In the genomic region with DNA sequence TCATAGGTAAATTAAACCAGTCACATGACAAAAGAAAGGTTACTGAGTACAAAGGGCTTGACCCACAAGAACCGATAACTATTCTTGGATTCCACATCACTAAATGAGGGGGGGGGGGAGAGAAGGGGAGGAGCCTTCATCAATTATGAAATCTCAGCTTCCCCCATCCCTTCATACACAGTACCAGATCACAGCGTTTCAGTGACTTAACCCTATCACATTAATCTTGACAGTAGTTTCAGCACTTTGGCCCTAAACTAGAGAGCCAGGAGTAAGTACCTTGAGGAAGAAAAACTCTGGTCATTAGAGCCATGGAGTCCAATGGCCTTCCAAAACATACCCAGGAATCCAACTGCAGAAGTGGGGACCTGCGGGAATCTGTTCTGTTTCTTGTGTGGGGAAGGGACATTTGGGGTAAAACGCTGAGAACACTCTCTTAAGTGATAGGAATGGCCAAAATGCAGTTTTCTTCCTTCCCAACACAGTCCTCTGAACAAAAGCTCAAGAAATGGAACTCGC, we compare ENCODE assay signal across 8 mouse cellular contexts. TPM values are rescaled to one million over a fixed set of nuclear protein-coding genes. Genes with fewer than 3 reads are reported as not detected.
A peak's percentile ranks its signal among the peaks of the same experiment; 100 is the strongest.
DNase-seq lines count a peak whose midpoint lies in the region; ATAC-seq and TF ChIP-seq lines count a peak whose summit lies in the region.

No protein-coding gene starts in this region.

- 0% methylated on average over 5 of the region's 5 CpGs for WGBS in kidney, adult 2 months
- WGBS in hindbrain, embryonic 13.5 days = 4% methylated on average over 5 of the region's 5 CpGs
- WGBS in midbrain, embryonic 14.5 days = 2% methylated on average over 5 of the region's 5 CpGs

- H3K36me3 ChIP-seq in kidney, adult 2 months (ENCODE audit: control insufficient read depth, insufficient read depth, low read length) = no peaks in the 10 kb centered on the region; the same call in 1 of the 2 replicates
- peaks cover 18% of the 10 kb centered on the region for H3K36me3 ChIP-seq in hindbrain, embryonic 13.5 days
- H3K36me3 ChIP-seq in midbrain, embryonic 14.5 days (ENCODE audit: control insufficient read depth, insufficient read depth, low read length) = peaks cover 12% of the 10 kb centered on the region

- no peak for TF ChIP-seq POLR2A in kidney, adult 2 months (IDR thresholded peaks at IDR 0.05; ENCODE audit: low read depth, low read length)

- no peak for DNase-seq in kidney, adult 2 months
- no peak for DNase-seq in kidney, postnatal 4 days
- DNase-seq in Patski (ENCODE audit: low read depth, low spot score) = peak; percentile 2
- DNase-seq in midbrain, embryonic 14.5 days = no peak
- DNase-seq in cerebellum, postnatal 14 days = no peak
- DNase-seq in spleen, adult 18-20 months = no peak

- H3K4me1 ChIP-seq in kidney, adult 2 months (ENCODE audit: control insufficient read depth, insufficient read depth, low read length) = peaks cover 2% of the 10 kb centered on the region; the same call in 1 of the 2 replicates
- peaks cover 19% of the 10 kb centered on the region for H3K4me1 ChIP-seq in hindbrain, embryonic 13.5 days (replicated peaks)
- H3K4me1 ChIP-seq in midbrain, embryonic 14.5 days (ENCODE audit: control insufficient read depth, insufficient read depth, low read length) = peaks cover 11% of the 10 kb centered on the region

- H3K27ac ChIP-seq in kidney, adult 2 months (ENCODE audit: insufficient read depth, low read depth, low read length) = peak overlapping the region; percentile 54
- H3K27ac ChIP-seq in hindbrain, embryonic 13.5 days = peak overlapping the region; percentile 94
- H3K27ac ChIP-seq in midbrain, embryonic 14.5 days (replicated peaks; ENCODE audit: low read depth, low read length) = peak overlapping the region; percentile 95

- ATAC-seq in Patski = no peak
- peak; percentile 64 for ATAC-seq in hindbrain, embryonic 13.5 days (ENCODE audit: low FRiP score)
- 0 out of 2 replicates have a peak, but pooled peaks have one; percentile 34 for ATAC-seq in midbrain, embryonic 14.5 days (ENCODE audit: low FRiP score, low TSS enrichment)
- no peak for ATAC-seq in activated CD4-positive, CD25-positive, alpha-beta regulatory T cell, adult 4 months

- TF ChIP-seq CTCF in kidney, adult 2 months (conservative IDR thresholded peaks at IDR 0.05; ENCODE audit: insufficient read depth, insufficient read length, low read depth, low read length) = no peak
- no peak for TF ChIP-seq CTCF in Patski (IDR thresholded peaks at IDR 0.05)

- POLR2A ChIA-PET in Patski (lab: Charles Lee) = interaction anchor here (0.6 kb wide), 1 partner anchor 338 kb away, joined by 4 read pairs; no protein-coding TSS in a partner anchor

- peak overlapping the region; percentile 75 for H3K4me2 ChIP-seq in hindbrain, embryonic 13.5 days
- H3K4me2 ChIP-seq in midbrain, embryonic 14.5 days (ENCODE audit: low read length) = peak overlapping the region; percentile 74

- in situ Hi-C loops in Patski (cut with MboI; ENCODE audit: low pct_unique_long_range_greater_than_20kb) = loop anchor here (10.0 kb wide), 1 partner anchor 277 kb away; no protein-coding TSS in a partner anchor

- H3K9me3 ChIP-seq in hindbrain, embryonic 13.5 days = no peaks in the 10 kb centered on the region
- H3K9me3 ChIP-seq in midbrain, embryonic 14.5 days (ENCODE audit: control insufficient read depth, low read length) = no peaks in the 10 kb centered on the region

- H3K27me3 ChIP-seq in kidney, adult 2 months (replicated peaks; ENCODE audit: control insufficient read depth, insufficient read depth, low read length) = no peaks in the 10 kb centered on the region
- no peaks in the 10 kb centered on the region for H3K27me3 ChIP-seq in Patski
- no peaks in the 10 kb centered on the region for H3K27me3 ChIP-seq in hindbrain, embryonic 13.5 days
- H3K27me3 ChIP-seq in midbrain, embryonic 14.5 days (ENCODE audit: control insufficient read depth, insufficient read depth, low read length) = no peaks in the 10 kb centered on the region

- peak overlapping the region; percentile 85 for H3K9ac ChIP-seq in hindbrain, embryonic 13.5 days
- peak overlapping the region; percentile 84 for H3K9ac ChIP-seq in midbrain, embryonic 14.5 days (replicated peaks; ENCODE audit: low read length)

- CTCF ChIA-PET in Patski (lab: Charles Lee) = interaction anchor here (1.1 to 1.2 kb wide), 2 partner anchors 10 to 14 kb away, joined by 3 read pairs; no protein-coding TSS in a partner anchor

- peak overlapping the region; percentile 74 for H3K4me3 ChIP-seq in kidney, adult 2 months (ENCODE audit: insufficient read depth, low read depth, low read length)
- H3K4me3 ChIP-seq in hindbrain, embryonic 13.5 days = peak overlapping the region; percentile 67
- peak overlapping the region; percentile 72 for H3K4me3 ChIP-seq in midbrain, embryonic 14.5 days (replicated peaks; ENCODE audit: low read depth, low read length)

RNA-seq across cellular contexts. Expression of a gene that starts 0.6 kb away (rescaled TPM):
- 10.0 and 10.1 TPM in 2 replicates for polyA plus RNA-seq in kidney, adult 2 months (2012; rRNA removed)
- polyA plus RNA-seq in Patski (2021) = 29.5 TPM
- polyA plus RNA-seq in hindbrain, embryonic 13.5 days (2015; fragmentation: Nextera tagmentation; extraction: Ambion mirVana) = 26.5 and 26.6 TPM in 2 replicates
- polyA plus RNA-seq in midbrain, embryonic 14.5 days (2014; fragmentation: Nextera tagmentation; extraction: Ambion mirVana) = 15.2 and 22.4 TPM in 2 replicates
- 10 to 100 TPM; 17.2 to 20.1 TPM for polyA plus RNA-seq in activated CD4-positive, CD25-positive, alpha-beta regulatory T cell, adult 4 months (2017; shearing (Covaris generic))

RNA-seq across cellular contexts. Expression of a gene that starts 47.4 kb away (rescaled TPM):
- 129 and 166 TPM in 2 replicates for polyA plus RNA-seq in kidney, adult 2 months (2012; rRNA removed)
- polyA plus RNA-seq in Patski (2021) = 0.14 TPM
- not detected in 2 replicates for polyA plus RNA-seq in hindbrain, embryonic 13.5 days (2015; fragmentation: Nextera tagmentation; extraction: Ambion mirVana)
- polyA plus RNA-seq in midbrain, embryonic 14.5 days (2014; fragmentation: Nextera tagmentation; extraction: Ambion mirVana) = not detected in 2 replicates
- polyA plus RNA-seq in activated CD4-positive, CD25-positive, alpha-beta regulatory T cell, adult 4 months (2017; shearing (Covaris generic)) = not detected

Comparison
In these comparisons a context has a peak if more than half of its experiments do, and no peak if none do; other contexts are left out.
1. ATAC-seq: peak in hindbrain, embryonic 13.5 days (single experiment) and midbrain, embryonic 14.5 days (single experiment); none in Patski (single experiment) and activated CD4-positive, CD25-positive, alpha-beta regulatory T cell, adult 4 months (single experiment).
2. RNA of a gene that starts 47.4 kb away (polyA plus RNA-seq): 129 to 166 TPM in kidney, adult 2 months; not detected in activated CD4-positive, CD25-positive, alpha-beta regulatory T cell, adult 4 months, 0.14 TPM in Patski (single experiment), not detected in hindbrain, embryonic 13.5 days and not detected in midbrain, embryonic 14.5 days; every median in the first group is over 100 times any median in the second.
3. Peak in every context shown above with its lines, with median percentiles within 50 percentile points of each other: H3K27ac ChIP-seq and H3K4me3 ChIP-seq.